Mouse (Mus musculus) thymus, postnatal 0 days (tissue): ENCODE data around the gene Foxj1. TPM values are rescaled to one million over a fixed set of nuclear protein-coding genes. Genes with fewer than 3 reads are reported as not detected.

Experiments used
- DNase-seq: peaks from one replicate; pipeline ENCODE4 v3.0.0-alpha.2; 2015; ENCODE audit warnings: low spot score
- polyA plus RNA-seq: library from polyadenylated mRNA; unstranded; fragments of >200 nt; fragmentation: Nextera tagmentation; extraction: Ambion mirVana; gene quantifications from 2 replicates; pipeline ENCODE4 v1.2.1, GENCODE M21; 2015

Gene Foxj1
- polyA plus RNA-seq, 1 experiment from 2014 or later, result 1.3 TPM

GRCm38 (mm10) chr11:116306126-116306982 is 28.8 kb downstream of the Foxj1 start:
- peak; percentile 97 for DNase-seq

GRCm38 (mm10) chr11:116305423-116305822 is 29.8 kb downstream of the Foxj1 start:
- no peak for DNase-seq

- DNase-seq, result no peak
Measured at GRCm38 (mm10) chr11:116298621-116299020, 36.6 kb downstream of the Foxj1 start.

GRCm38 (mm10) chr11:116298221-116298620 is 37.0 kb downstream of the Foxj1 start:
- DNase-seq, result no peak

- DNase-seq, result no peak
Measured at GRCm38 (mm10) chr11:116297017-116297416, 38.2 kb downstream of the Foxj1 start.

- no peak for DNase-seq
Measured at GRCm38 (mm10) chr11:116296191-116296734, 38.9 kb downstream of the Foxj1 start.

GRCm38 (mm10) chr11:116294319-116294718 is 40.9 kb downstream of the Foxj1 start:
- peak; percentile 69 for DNase-seq

- DNase-seq, result no peak
Measured at GRCm38 (mm10) chr11:116293538-116294137, 41.6 kb downstream of the Foxj1 start.

- DNase-seq, result no peak
Measured at GRCm38 (mm10) chr11:116292401-116292800, 42.8 kb downstream of the Foxj1 start.

GRCm38 (mm10) chr11:116290556-116290955 is 44.6 kb downstream of the Foxj1 start:
- no peak for DNase-seq

- DNase-seq, result no peak
Measured at GRCm38 (mm10) chr11:116287351-116287750, 47.8 kb downstream of the Foxj1 start.

- DNase-seq, result no peak
Measured at GRCm38 (mm10) chr11:116285770-116286191, 49.4 kb downstream of the Foxj1 start.

GRCm38 (mm10) chr11:116283982-116284381 is 51.2 kb downstream of the Foxj1 start:
- no peak for DNase-seq

- DNase-seq, result no peak
Measured at GRCm38 (mm10) chr11:116282912-116283521, 52.2 kb downstream of the Foxj1 start.

- DNase-seq, result no peak
Measured at GRCm38 (mm10) chr11:116282089-116282488, 53.1 kb downstream of the Foxj1 start.

GRCm38 (mm10) chr11:116281671-116282070 is 53.5 kb downstream of the Foxj1 start:
- DNase-seq, result no peak

GRCm38 (mm10) chr11:116280751-116281663 is 54.2 kb downstream of the Foxj1 start, which contains the start of gene Galr2:
Gene Galr2, plus strand, starts transcription at chr11:116280939.
- DNase-seq, result no peak
